In genomic region chr8:106394493-106394892, GRCm38 (mm10) we compare ENCODE assay signal across 17 mouse cellular contexts. TPM values are rescaled to one million over a fixed set of nuclear protein-coding genes. Genes with fewer than 3 reads are reported as not detected.
DNase-seq lines count a peak whose midpoint lies in the region; ATAC-seq and TF ChIP-seq lines count a peak whose summit lies in the region.
"Had no signal": no experiment of that assay in that cellular context is flagged by ENCODE, and none has a peak within 500 bp of the region (broad histone marks: within the 10 kb centered on the region; RNA-seq: fewer than 3 reads in every experiment).

No protein-coding gene starts in this region.

- H3K9ac ChIP-seq in heart, adult 2 months (ENCODE audit: low read depth, low read length) = no peak overlapping the region
- H3K9ac ChIP-seq in heart, embryonic 11.5 days (ENCODE audit: low read depth, low read length) = no peak overlapping the region
- no peak overlapping the region for H3K9ac ChIP-seq in lung, postnatal 0 days (replicated peaks; ENCODE audit: low read depth)
- H3K9ac ChIP-seq in midbrain, postnatal 0 days (replicated peaks; ENCODE audit: low read length, poor library complexity, severe bottlenecking) = no peak overlapping the region
- H3K9ac ChIP-seq in hindbrain, embryonic 13.5 days = no peak overlapping the region
- H3K9ac ChIP-seq: embryonic facial prominence, embryonic 12.5 days; forebrain, embryonic 13.5 days; hindbrain, embryonic 14.5 days; midbrain, embryonic 13.5 days; neural tube, embryonic 13.5 days had no signal

- H3K9me3 ChIP-seq in heart, embryonic 11.5 days (replicated peaks; ENCODE audit: control insufficient read depth, low read length) = no peaks in the 10 kb centered on the region
- H3K9me3 ChIP-seq in lung, postnatal 0 days (ENCODE audit: low read length) = no peaks in the 10 kb centered on the region
- no peaks in the 10 kb centered on the region for H3K9me3 ChIP-seq in midbrain, postnatal 0 days (ENCODE audit: low read length)
- no peaks in the 10 kb centered on the region for H3K9me3 ChIP-seq in hindbrain, embryonic 13.5 days
- H3K9me3 ChIP-seq: embryonic facial prominence, embryonic 12.5 days; forebrain, embryonic 13.5 days; midbrain, embryonic 13.5 days; neural tube, embryonic 13.5 days had no signal

- H3K27me3 ChIP-seq in heart, adult 2 months (ENCODE audit: control insufficient read depth, insufficient read depth, low read length) = no peaks in the 10 kb centered on the region
- no peaks in the 10 kb centered on the region for H3K27me3 ChIP-seq in heart, embryonic 11.5 days (ENCODE audit: control insufficient read depth, insufficient read depth, low read length)
- no peaks in the 10 kb centered on the region for H3K27me3 ChIP-seq in lung, postnatal 0 days (replicated peaks; ENCODE audit: insufficient read depth, low read length)
- H3K27me3 ChIP-seq in midbrain, postnatal 0 days (ENCODE audit: insufficient read depth, low read length) = no peaks in the 10 kb centered on the region
- H3K27me3 ChIP-seq in hindbrain, embryonic 13.5 days = no peaks in the 10 kb centered on the region
- H3K27me3 ChIP-seq: embryonic facial prominence, embryonic 12.5 days; forebrain, embryonic 13.5 days; midbrain, embryonic 13.5 days; neural tube, embryonic 13.5 days had no signal

- peaks cover 8% of the 10 kb centered on the region for H3K4me1 ChIP-seq in heart, adult 2 months (ENCODE audit: control insufficient read depth, insufficient read depth, low read length)
- H3K4me1 ChIP-seq in heart, embryonic 11.5 days (ENCODE audit: control insufficient read depth, insufficient read depth, low read length) = no peaks in the 10 kb centered on the region
- no peaks in the 10 kb centered on the region for H3K4me1 ChIP-seq in lung, postnatal 0 days (ENCODE audit: insufficient read depth, low read depth, low read length)
- no peaks in the 10 kb centered on the region for H3K4me1 ChIP-seq in midbrain, postnatal 0 days (ENCODE audit: insufficient read depth, low read length)
- no peaks in the 10 kb centered on the region; the same call in 1 of the 2 replicates for H3K4me1 ChIP-seq in hindbrain, embryonic 13.5 days (replicated peaks)
- H3K4me1 ChIP-seq: forebrain, embryonic 13.5 days; midbrain, embryonic 13.5 days; neural tube, embryonic 13.5 days had no signal

- no peak for TF ChIP-seq POLR2A in heart, adult 2 months (IDR thresholded peaks at IDR 0.05; ENCODE audit: insufficient read depth, low read depth, low read length)

- no peak overlapping the region for H3K4me2 ChIP-seq in heart, embryonic 11.5 days
- H3K4me2 ChIP-seq in lung, postnatal 0 days (replicated peaks; ENCODE audit: low read depth, low read length) = no peak overlapping the region
- no peak overlapping the region for H3K4me2 ChIP-seq in midbrain, postnatal 0 days (ENCODE audit: low read depth, low read length, poor library complexity, severe bottlenecking)
- H3K4me2 ChIP-seq in hindbrain, embryonic 13.5 days = no peak overlapping the region
- H3K4me2 ChIP-seq: embryonic facial prominence, embryonic 12.5 days; forebrain, embryonic 13.5 days; hindbrain, embryonic 14.5 days; midbrain, embryonic 13.5 days; neural tube, embryonic 13.5 days had no signal

- H3K4me3 ChIP-seq in heart, adult 2 months = no peak overlapping the region
- no peak overlapping the region for H3K4me3 ChIP-seq in heart, embryonic 11.5 days (ENCODE audit: low read depth, low read length)
- no peak overlapping the region for H3K4me3 ChIP-seq in lung, postnatal 0 days (ENCODE audit: low read depth, low read length)
- H3K4me3 ChIP-seq in midbrain, postnatal 0 days (ENCODE audit: low read depth, low read length) = no peak overlapping the region
- H3K4me3 ChIP-seq in hindbrain, embryonic 13.5 days = no peak overlapping the region
- H3K4me3 ChIP-seq: embryonic facial prominence, embryonic 12.5 days; forebrain, embryonic 13.5 days; midbrain, embryonic 13.5 days; neural tube, embryonic 13.5 days had no signal

- TF ChIP-seq CTCF in heart, adult 2 months (IDR thresholded peaks at IDR 0.05) = no peak
- no peak for TF ChIP-seq CTCF in lung, postnatal 0 days (IDR thresholded peaks at IDR 0.05)
- TF ChIP-seq CTCF in midbrain, postnatal 0 days (IDR thresholded peaks at IDR 0.05) = no peak

- TF ChIP-seq EP300 in heart, adult 2 months (IDR thresholded peaks at IDR 0.05; ENCODE audit: insufficient read depth, low read depth, low read length) = no peak
- TF ChIP-seq EP300 in lung, postnatal 0 days (IDR thresholded peaks at IDR 0.05) = no peak

- WGBS in heart, adult 2 months = 37% methylated on average over 4 of the region's 4 CpGs
- WGBS in heart, embryonic 11.5 days (ENCODE audit: insufficient replicate concordance) = 71% methylated on average over 4 of the region's 4 CpGs
- 41% methylated on average over 4 of the region's 4 CpGs for WGBS in lung, postnatal 0 days
- WGBS in midbrain, postnatal 0 days = 94% methylated on average over 4 of the region's 4 CpGs
- 93% methylated on average over 4 of the region's 4 CpGs for WGBS in hindbrain, embryonic 13.5 days

- peak; percentile 71 to 77 for DNase-seq in heart, adult 2 months
- DNase-seq in A20 (ENCODE audit: low read depth, low spot score) = peak; percentile 29
- DNase-seq in gastrocnemius, postnatal 25 days = peak; percentile 58
- peak; percentile 33 for DNase-seq in lung, postnatal 0 days (ENCODE audit: low spot score)
- no peak for DNase-seq in midbrain, postnatal 0 days (ENCODE audit: low spot score)
- DNase-seq in left cerebral cortex, postnatal 10 days (ENCODE audit: extremely low spot score in 1 of 2, low spot score in 2 of 2) = no peak
- DNase-seq: adrenal gland, postnatal 25 days; cerebellum, adult 11-12 months; kidney, postnatal 25 days; layer of hippocampus, postnatal 36 days had no signal

- intact Hi-C loops in heart, adult 2 months (cut with DNase I) = no loop called here
- intact Hi-C loops in left cerebral cortex, postnatal 10 days (cut with DNase I) = no loop called here

- peak overlapping the region; percentile 67 for H3K27ac ChIP-seq in heart, adult 2 months
- H3K27ac ChIP-seq in heart, embryonic 11.5 days (ENCODE audit: low read depth, low read length) = no peak overlapping the region
- no peak overlapping the region for H3K27ac ChIP-seq in lung, postnatal 0 days (ENCODE audit: low read length)
- H3K27ac ChIP-seq in midbrain, postnatal 0 days (ENCODE audit: low read depth, low read length) = no peak overlapping the region
- no peak overlapping the region for H3K27ac ChIP-seq in hindbrain, embryonic 13.5 days
- H3K27ac ChIP-seq: embryonic facial prominence, embryonic 12.5 days; forebrain, embryonic 13.5 days; hindbrain, embryonic 14.5 days; midbrain, embryonic 13.5 days; neural tube, embryonic 13.5 days had no signal

- no peak for ATAC-seq in heart, embryonic 11.5 days (replicated peaks; ENCODE audit: insufficient number of reproducible peaks, low FRiP score, low TSS enrichment)
- ATAC-seq in lung, postnatal 0 days = no peak
- ATAC-seq in midbrain, postnatal 0 days (ENCODE audit: low FRiP score) = no peak
- no peak for ATAC-seq in hindbrain, embryonic 13.5 days (ENCODE audit: low FRiP score)
- ATAC-seq: forebrain, embryonic 13.5 days; midbrain, embryonic 13.5 days had no signal

- H3K36me3 ChIP-seq in heart, adult 2 months (ENCODE audit: control insufficient read depth, insufficient read depth, low read length) = no peaks in the 10 kb centered on the region
- no peaks in the 10 kb centered on the region for H3K36me3 ChIP-seq in heart, embryonic 11.5 days (ENCODE audit: control insufficient read depth, insufficient read depth, low read length)
- H3K36me3 ChIP-seq in lung, postnatal 0 days (ENCODE audit: insufficient read depth, low read length) = no peaks in the 10 kb centered on the region
- H3K36me3 ChIP-seq in midbrain, postnatal 0 days (ENCODE audit: insufficient read depth, low read length) = no peaks in the 10 kb centered on the region
- no peaks in the 10 kb centered on the region for H3K36me3 ChIP-seq in hindbrain, embryonic 13.5 days
- H3K36me3 ChIP-seq: embryonic facial prominence, embryonic 12.5 days; midbrain, embryonic 13.5 days; neural tube, embryonic 13.5 days had no signal

- no peaks in the 10 kb centered on the region for H3K79me2 ChIP-seq in heart, adult 2 months (replicated peaks; ENCODE audit: control insufficient read depth, insufficient read depth, low read length)

RNA-seq across cellular contexts. Expression of gene Zfp90, which starts 20.6 kb away (rescaled TPM):
- 1 to 10 TPM; 2.7 to 3.8 TPM for total RNA-seq in heart, adult 2 months (2021)
- 1.8 and 2.8 TPM in 2 replicates for polyA plus RNA-seq in heart, adult 2 months (2012; rRNA removed)
- 13.2 and 16.8 TPM in 2 replicates for polyA plus RNA-seq in heart, embryonic 11.5 days (2014; fragmentation: Nextera tagmentation; extraction: Ambion mirVana)
- 1 to 10 TPM; 1.4 to 2.0 TPM for total RNA-seq in gastrocnemius, postnatal 25 days (2021)
- polyA plus RNA-seq in lung, postnatal 0 days (2015; fragmentation: Nextera tagmentation; extraction: Ambion mirVana) = 8.8 and 9.9 TPM in 2 replicates
- total RNA-seq in midbrain, postnatal 0 days (2014; rRNA removed) = 28.6 and 30.4 TPM in 2 replicates
- polyA plus RNA-seq in midbrain, postnatal 0 days (2015; fragmentation: Nextera tagmentation; extraction: Ambion mirVana) = 34.8 and 36.5 TPM in 2 replicates
- 42.3 and 45.0 TPM in 2 replicates for polyA plus RNA-seq in hindbrain, embryonic 13.5 days (2015; fragmentation: Nextera tagmentation; extraction: Ambion mirVana)
- total RNA-seq in left cerebral cortex, postnatal 10 days (2021) = 10 to 100 TPM; 19.0 to 19.9 TPM

RNA-seq across cellular contexts. Expression of gene Smpd3, which starts 56.7 kb away (rescaled TPM):
- total RNA-seq in heart, adult 2 months (2021) = 1 to 10 TPM; 3.1 TPM
- 2.1 and 2.4 TPM in 2 replicates for polyA plus RNA-seq in heart, adult 2 months (2012; rRNA removed)
- 2.0 and 2.3 TPM in 2 replicates for polyA plus RNA-seq in heart, embryonic 11.5 days (2014; fragmentation: Nextera tagmentation; extraction: Ambion mirVana)
- total RNA-seq in gastrocnemius, postnatal 25 days (2021) = 1 to 10 TPM in 1 of 2 experiments, under 1 TPM in 1; 0.84 to 1.1 TPM
- polyA plus RNA-seq in lung, postnatal 0 days (2015; fragmentation: Nextera tagmentation; extraction: Ambion mirVana) = 1.5 and 1.7 TPM in 2 replicates
- total RNA-seq in midbrain, postnatal 0 days (2014; rRNA removed) = 111 and 114 TPM in 2 replicates
- 74.0 and 81.5 TPM in 2 replicates for polyA plus RNA-seq in midbrain, postnatal 0 days (2015; fragmentation: Nextera tagmentation; extraction: Ambion mirVana)
- polyA plus RNA-seq in hindbrain, embryonic 13.5 days (2015; fragmentation: Nextera tagmentation; extraction: Ambion mirVana) = 47.7 and 49.2 TPM in 2 replicates
- total RNA-seq in left cerebral cortex, postnatal 10 days (2021) = 100 to 1,000 TPM; 122 to 127 TPM

Comparison
In these comparisons a context has a peak if more than half of its experiments do, and no peak if none do; other contexts are left out.
1. DNase-seq: peak in heart, adult 2 months (2 of 2), A20 (single experiment), gastrocnemius, postnatal 25 days (single experiment) and lung, postnatal 0 days (single experiment); none in midbrain, postnatal 0 days (single experiment) and left cerebral cortex, postnatal 10 days (0 of 2).
2. RNA of gene Smpd3, which starts 56.7 kb away (polyA plus RNA-seq): 74.0 to 81.5 TPM in midbrain, postnatal 0 days and 47.7 to 49.2 TPM in hindbrain, embryonic 13.5 days; 2.0 to 2.3 TPM in heart, embryonic 11.5 days, 2.1 to 2.4 TPM in heart, adult 2 months and 1.5 to 1.7 TPM in lung, postnatal 0 days; every median in the first group is over 10 times any median in the second.